Mouse (Mus musculus) cortical plate, adult 2 months (tissue): ENCODE measurements at regions not wholly inside any gene's neighbourhood (a gene's known extent, or its start where the extent isn't known, plus 50 kb on each side); places are given as distances from the start of the nearest gene placed in this dataset.
A peak's percentile ranks its signal among the peaks of the same experiment; 100 is the strongest.

ENCODE experiments used
- CTCF ChIP-seq: fragments of 200-500 bp; IDR thresholded peaks from 2 replicates; pipeline ENCODE4 v1.5.1; 2011; ENCODE audit warnings: mild to moderate bottlenecking, control low read depth, low read length; ENCODE audit not compliant: insufficient read depth; ENCODE audit errors: extremely low read depth
- POLR2A ChIP-seq: fragments of 200-500 bp; IDR thresholded peaks from 2 replicates; pipeline ENCODE4 v1.6.1; 2011; ENCODE audit warnings: mild to moderate bottlenecking, low read length, control low read depth; ENCODE audit not compliant: insufficient read depth; ENCODE audit errors: extremely low read depth

- peak; percentile 87 for TF ChIP-seq POLR2A
- no peak for TF ChIP-seq CTCF
These were observed 485.8 kb downstream of the Prss52 start for GRCm38 (mm10) chr14:64589571-64590547.
